Mouse (Mus musculus) kidney, adult 2 months (tissue): ENCODE measurements at regions not wholly inside any gene's neighbourhood (a gene's known extent, or its start where the extent isn't known, plus 50 kb on each side); places are given as distances from the start of the nearest gene placed in this dataset.

ENCODE experiments used
- DNase-seq: peaks from one replicate; pipeline ENCODE4 v3.0.0; 2021
- H3K27ac ChIP-seq: fragments of 200-500 bp; 2 replicates; pipeline ENCODE4 v1.5.1; 2012; ENCODE audit warnings: low read depth, low read length, control low read depth, inconsistent platforms; ENCODE audit not compliant: insufficient read depth
- H3K27me3 ChIP-seq: fragments of 200-500 bp; replicated peaks from 2 replicates; pipeline ENCODE4 v1.6.1; 2012; ENCODE audit warnings: mild to moderate bottlenecking, moderate library complexity, low read length, inconsistent platforms; ENCODE audit not compliant: control insufficient read depth, insufficient read depth
- H3K36me3 ChIP-seq: fragments of 200-500 bp; 2 replicates; pipeline ENCODE4 v1.6.1; 2012; ENCODE audit warnings: mild to moderate bottlenecking, moderate library complexity, low read length, inconsistent platforms; ENCODE audit not compliant: control insufficient read depth, insufficient read depth
- H3K4me1 ChIP-seq: fragments of 200-500 bp; 2 replicates; pipeline ENCODE4 v1.6.1; 2011; ENCODE audit warnings: low read length; ENCODE audit not compliant: control insufficient read depth, insufficient read depth
- H3K4me3 ChIP-seq: fragments of 200-500 bp; 2 replicates; pipeline ENCODE4 v1.5.1; 2011; ENCODE audit warnings: mild to moderate bottlenecking, low read depth, low read length, control low read depth; ENCODE audit not compliant: insufficient read depth
- CTCF ChIP-seq: fragments of 200-500 bp; conservative IDR thresholded peaks from 2 replicates; pipeline ENCODE4 v1.5.1; 2011; ENCODE audit warnings: low read depth, mild to moderate bottlenecking, control low read depth, low read length, moderate library complexity, mixed read lengths; ENCODE audit not compliant: insufficient read depth, insufficient read length
- POLR2A ChIP-seq: fragments of 200-500 bp; IDR thresholded peaks from one replicate; pipeline ENCODE4 v1.6.1; 2011; ENCODE audit warnings: low read depth, low read length, control low read depth
- WGBS: fragments of 180-500 bp; shearing (Covaris S2); methylation state at CpG from one replicate; pipeline ENCODE4 v1.1.7; 2018; 5-methylcytosine and 5-hydroxymethylcytosine counted together

GRCm38 (mm10) chr6:10354135-10354534, 1405.9 kb downstream of the Nxph1 start:
- WGBS, result 21% methylated on average over 1 of the region's 1 CpGs
- Histone ChIP-seq H3K36me3 (no peaks in the 10 kb centered on the region), H3K27ac (no peak overlapping the region), H3K4me1 (no peaks in the 10 kb centered on the region), H3K4me3 (no peak overlapping the region), H3K27me3 (no peaks in the 10 kb centered on the region)
- DNase-seq, result peak; percentile 73
- TF ChIP-seq CTCF (no peak), POLR2A (no peak)

GRCm38 (mm10) chr6:10365138-10365537, 1416.9 kb downstream of the Nxph1 start:
- TF ChIP-seq POLR2A (no peak), CTCF (no peak)
- peak; percentile 82 for DNase-seq

GRCm38 (mm10) chr6:10374468-10374867, 1426.2 kb downstream of the Nxph1 start:
- WGBS, result 49% methylated on average over 2 of the region's 2 CpGs
- H3K4me3 ChIP-seq, result no peak overlapping the region
- TF ChIP-seq CTCF, result no peak
- no peak for TF ChIP-seq POLR2A
- H3K4me1 ChIP-seq, result no peaks in the 10 kb centered on the region
- DNase-seq, result no peak
- H3K27me3 ChIP-seq, result no peaks in the 10 kb centered on the region
- no peak overlapping the region for H3K27ac ChIP-seq
- H3K36me3 ChIP-seq, result no peaks in the 10 kb centered on the region

More at GRCm38 (mm10) chr6:10365138-10365537, 1416.9 kb downstream of the Nxph1 start:
- peaks cover 3% of the 10 kb centered on the region; the same call in 1 of the 2 replicates for H3K4me1 ChIP-seq
- peak overlapping the region; percentile 47 for H3K27ac ChIP-seq
- H3K4me3 ChIP-seq, result no peak overlapping the region
- H3K27me3 ChIP-seq, result no peaks in the 10 kb centered on the region
- no peaks in the 10 kb centered on the region for H3K36me3 ChIP-seq

GRCm38 (mm10) chr6:10424636-10425035, 1476.4 kb downstream of the Nxph1 start:
- no peak for TF ChIP-seq POLR2A
- no peak for TF ChIP-seq CTCF
- H3K4me3 ChIP-seq, result no peak overlapping the region
- H3K36me3 ChIP-seq, result no peaks in the 10 kb centered on the region
- H3K27me3 ChIP-seq, result no peaks in the 10 kb centered on the region
- no peak overlapping the region for H3K27ac ChIP-seq
- no peaks in the 10 kb centered on the region for H3K4me1 ChIP-seq
- no peak for DNase-seq
- WGBS, result 54% methylated on average over 2 of the region's 2 CpGs

GRCm38 (mm10) chr6:10425506-10425905, 1477.3 kb downstream of the Nxph1 start:
- Histone ChIP-seq H3K27me3 (no peaks in the 10 kb centered on the region), H3K27ac (no peak overlapping the region), H3K4me3 (no peak overlapping the region), H3K4me1 (no peaks in the 10 kb centered on the region), H3K36me3 (no peaks in the 10 kb centered on the region)
- peak; percentile 10 for DNase-seq
- no peak for TF ChIP-seq CTCF
- no peak for TF ChIP-seq POLR2A
- 65% methylated on average over 2 of the region's 2 CpGs for WGBS

GRCm38 (mm10) chr6:10443206-10443605, 1464.1 kb downstream of the Ndufa4 start:
- Histone ChIP-seq H3K4me1 (no peaks in the 10 kb centered on the region), H3K36me3 (no peaks in the 10 kb centered on the region), H3K27ac (no peak overlapping the region), H3K4me3 (no peak overlapping the region), H3K27me3 (no peaks in the 10 kb centered on the region)
- TF ChIP-seq CTCF (no peak), POLR2A (no peak)
- no peak for DNase-seq

- TF ChIP-seq CTCF, result no peak
- TF ChIP-seq POLR2A, result no peak
Observed at GRCm38 (mm10) chr6:10456044-10456443, 1451.3 kb downstream of the Ndufa4 start.

GRCm38 (mm10) chr6:10468967-10469366, 1438.3 kb downstream of the Ndufa4 start:
- no peaks in the 10 kb centered on the region for H3K36me3 ChIP-seq
- no peak overlapping the region; the same call in 1 of the 2 replicates for H3K27ac ChIP-seq
- DNase-seq, result peak; percentile 4
- no peak overlapping the region for H3K4me3 ChIP-seq
- H3K4me1 ChIP-seq, result no peaks in the 10 kb centered on the region
- no peaks in the 10 kb centered on the region for H3K27me3 ChIP-seq
- WGBS, result 26% methylated on average over 1 of the region's 1 CpGs
- TF ChIP-seq CTCF (no peak), POLR2A (no peak)

More at GRCm38 (mm10) chr6:10456044-10456443, 1451.3 kb downstream of the Ndufa4 start:
- no peaks in the 10 kb centered on the region for H3K36me3 ChIP-seq
- no peaks in the 10 kb centered on the region for H3K4me1 ChIP-seq
- no peak overlapping the region for H3K4me3 ChIP-seq
- no peaks in the 10 kb centered on the region for H3K27me3 ChIP-seq
- DNase-seq, result no peak
- no peak overlapping the region for H3K27ac ChIP-seq
